Mouse (Mus musculus): ENCODE measurements around the gene 3110082I17Rik. TPM values are rescaled to one million over a fixed set of nuclear protein-coding genes. Genes with fewer than 3 reads are reported as not detected.

Gene 3110082I17Rik
- polyA plus RNA-seq, 1 experiment from 2014 or later = 39.7 TPM

GRCm38 (mm10) chr5:139388694-139389675 lies 71.3 kb downstream of the 3110082I17Rik start:
- DNase-seq (ENCODE audit: low spot score) (peak; percentile 44), ATAC-seq (ENCODE audit: insufficient number of reproducible peaks, low FRiP score, low TSS enrichment, low read depth) (peak; percentile 14; the same call in 1 of the 2 replicates)
- Histone ChIP-seq H3K4me3 (ENCODE audit: low read depth, low read length) (no peak overlapping the region), H3K9ac (ENCODE audit: low read length) (no peak overlapping the region; the same call in 1 of the 2 replicates), H3K9me3 (ENCODE audit: control insufficient read depth, low read length) (no peaks in the 10 kb centered on the region), H3K27me3 (ENCODE audit: control insufficient read depth, insufficient read depth, low read length) (no peaks in the 10 kb centered on the region), H3K36me3 (ENCODE audit: control insufficient read depth, insufficient read depth, low read length) (no peaks in the 10 kb centered on the region; the same call in 1 of the 2 replicates), H3K27ac (replicated peaks; ENCODE audit: low read depth, low read length) (peak overlapping the region; percentile 86), H3K4me1 (ENCODE audit: control insufficient read depth, insufficient read depth, low read length) (peaks cover 32% of the 10 kb centered on the region), H3K4me2 (ENCODE audit: low read depth, severe bottlenecking) (no peak overlapping the region)
- WGBS = 59% methylated on average over 17 of the region's 17 CpGs

- Histone ChIP-seq H3K4me3 (ENCODE audit: low read depth, low read length) (no peak overlapping the region), H3K36me3 (ENCODE audit: control insufficient read depth, insufficient read depth, low read length) (no peaks in the 10 kb centered on the region; the same call in 1 of the 2 replicates), H3K4me2 (ENCODE audit: low read depth, severe bottlenecking) (0 out of 2 replicates have a peak overlapping the region, but pooled peaks have one; percentile 15), H3K27ac (replicated peaks; ENCODE audit: low read depth, low read length) (peak overlapping the region; percentile 86), H3K9ac (ENCODE audit: low read length) (no peak overlapping the region), H3K9me3 (ENCODE audit: control insufficient read depth, low read length) (no peaks in the 10 kb centered on the region), H3K27me3 (ENCODE audit: control insufficient read depth, insufficient read depth, low read length) (no peaks in the 10 kb centered on the region), H3K4me1 (ENCODE audit: control insufficient read depth, insufficient read depth, low read length) (peaks cover 32% of the 10 kb centered on the region)
- DNase-seq (ENCODE audit: low spot score) (peak; percentile 48), ATAC-seq (ENCODE audit: insufficient number of reproducible peaks, low FRiP score, low TSS enrichment, low read depth) (no peak)
- 43% methylated on average over 4 of the region's 4 CpGs for WGBS
Measured at GRCm38 (mm10) chr5:139388195-139388570, 72.1 kb downstream of the 3110082I17Rik start.

GRCm38 (mm10) chr5:139387329-139388194 lies 72.8 kb downstream of the 3110082I17Rik start:
- 60% methylated on average over 10 of the region's 10 CpGs for WGBS
- Histone ChIP-seq H3K27ac (replicated peaks; ENCODE audit: low read depth, low read length) (peak overlapping the region; percentile 86), H3K36me3 (ENCODE audit: control insufficient read depth, insufficient read depth, low read length) (no peaks in the 10 kb centered on the region), H3K4me2 (ENCODE audit: low read depth, severe bottlenecking) (0 out of 2 replicates have a peak overlapping the region, but pooled peaks have one; percentile 15), H3K27me3 (ENCODE audit: control insufficient read depth, insufficient read depth, low read length) (no peaks in the 10 kb centered on the region), H3K4me1 (ENCODE audit: control insufficient read depth, insufficient read depth, low read length) (peaks cover 32% of the 10 kb centered on the region), H3K9me3 (ENCODE audit: control insufficient read depth, low read length) (no peaks in the 10 kb centered on the region), H3K4me3 (ENCODE audit: low read depth, low read length) (no peak overlapping the region), H3K9ac (ENCODE audit: low read length) (no peak overlapping the region)
- no peak for DNase-seq (ENCODE audit: low spot score)
- ATAC-seq (ENCODE audit: insufficient number of reproducible peaks, low FRiP score, low TSS enrichment, low read depth) = peak; percentile 32

DNA sequence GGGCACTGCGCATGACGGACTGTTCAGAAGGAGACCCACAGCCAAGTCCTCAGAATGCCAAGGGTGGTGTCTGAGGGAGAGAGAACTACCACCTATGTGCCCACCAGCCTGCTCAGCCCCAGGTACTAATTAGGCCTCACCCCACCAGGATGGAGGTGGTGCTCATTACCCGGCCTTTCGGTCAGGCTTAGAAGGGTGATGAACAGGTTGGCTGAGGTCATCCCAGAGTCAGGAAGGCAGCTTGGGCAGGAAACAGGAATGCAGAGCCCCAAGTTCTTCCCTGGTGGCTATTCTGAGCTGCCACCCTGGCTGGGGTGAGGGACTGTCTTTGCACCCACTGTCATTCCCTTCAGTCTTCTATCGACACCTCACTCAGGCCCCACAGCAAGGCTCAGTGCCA lies 74.3 kb downstream of the 3110082I17Rik start:
- DNase-seq (ENCODE audit: low spot score) = no peak
- WGBS = 89% methylated on average over 5 of the region's 5 CpGs
- Histone ChIP-seq H3K4me2 (ENCODE audit: low read depth, severe bottlenecking) (no peak overlapping the region), H3K9me3 (ENCODE audit: control insufficient read depth, low read length) (no peaks in the 10 kb centered on the region), H3K36me3 (ENCODE audit: control insufficient read depth, insufficient read depth, low read length) (no peaks in the 10 kb centered on the region), H3K4me3 (ENCODE audit: low read depth, low read length) (no peak overlapping the region), H3K27ac (replicated peaks; ENCODE audit: low read depth, low read length) (no peak overlapping the region), H3K9ac (ENCODE audit: low read length) (no peak overlapping the region), H3K4me1 (ENCODE audit: control insufficient read depth, insufficient read depth, low read length) (peaks cover 32% of the 10 kb centered on the region), H3K27me3 (ENCODE audit: control insufficient read depth, insufficient read depth, low read length) (no peaks in the 10 kb centered on the region)
- ATAC-seq (ENCODE audit: insufficient number of reproducible peaks, low FRiP score, low TSS enrichment, low read depth) = no peak

DNA sequence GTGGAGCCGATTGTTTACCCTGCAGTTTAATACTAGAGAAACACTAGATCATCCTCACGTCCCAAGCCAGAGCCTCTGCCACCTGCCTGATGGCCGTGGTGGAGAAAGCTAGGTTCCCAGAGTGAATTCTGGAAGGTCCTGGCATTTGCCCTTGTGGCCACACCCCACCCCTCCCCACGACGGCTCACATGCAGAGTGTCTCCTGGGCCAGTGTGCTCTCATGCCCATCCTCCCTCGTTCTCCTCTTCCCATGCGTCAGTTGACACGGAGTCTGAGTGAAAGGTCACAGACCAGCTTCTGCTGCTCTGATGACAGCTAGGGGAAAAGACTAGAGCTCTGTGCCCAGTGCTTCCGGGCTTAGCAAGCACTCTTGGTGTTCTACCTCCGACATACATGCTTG lies 75.8 kb downstream of the 3110082I17Rik start:
- H3K9me3 ChIP-seq (ENCODE audit: control insufficient read depth, low read length) = no peaks in the 10 kb centered on the region
- H3K27ac ChIP-seq (replicated peaks; ENCODE audit: low read depth, low read length) = no peak overlapping the region
- no peaks in the 10 kb centered on the region for H3K27me3 ChIP-seq (ENCODE audit: control insufficient read depth, insufficient read depth, low read length)
- no peak overlapping the region for H3K9ac ChIP-seq (ENCODE audit: low read length)
- peaks cover 25% of the 10 kb centered on the region for H3K4me1 ChIP-seq (ENCODE audit: control insufficient read depth, insufficient read depth, low read length)
- no peaks in the 10 kb centered on the region for H3K36me3 ChIP-seq (ENCODE audit: control insufficient read depth, insufficient read depth, low read length)
- ATAC-seq (ENCODE audit: insufficient number of reproducible peaks, low FRiP score, low TSS enrichment, low read depth) = no peak
- no peak for DNase-seq (ENCODE audit: low spot score)
- 73% methylated on average over 10 of the region's 10 CpGs for WGBS
- no peak overlapping the region for H3K4me2 ChIP-seq (ENCODE audit: low read depth, severe bottlenecking)
- no peak overlapping the region for H3K4me3 ChIP-seq (ENCODE audit: low read depth, low read length)

- WGBS = 88% methylated on average over 9 of the region's 9 CpGs
- no peak for ATAC-seq (ENCODE audit: insufficient number of reproducible peaks, low FRiP score, low TSS enrichment, low read depth)
- Histone ChIP-seq H3K36me3 (ENCODE audit: control insufficient read depth, insufficient read depth, low read length) (no peaks in the 10 kb centered on the region), H3K4me2 (ENCODE audit: low read depth, severe bottlenecking) (no peak overlapping the region), H3K4me3 (ENCODE audit: low read depth, low read length) (no peak overlapping the region), H3K9me3 (ENCODE audit: control insufficient read depth, low read length) (no peaks in the 10 kb centered on the region), H3K9ac (ENCODE audit: low read length) (no peak overlapping the region), H3K4me1 (ENCODE audit: control insufficient read depth, insufficient read depth, low read length) (peaks cover 19% of the 10 kb centered on the region), H3K27ac (replicated peaks; ENCODE audit: low read depth, low read length) (no peak overlapping the region), H3K27me3 (ENCODE audit: control insufficient read depth, insufficient read depth, low read length) (no peaks in the 10 kb centered on the region)
- no peak for DNase-seq (ENCODE audit: low spot score)
Measured at GRCm38 (mm10) chr5:139383234-139383633, 77.1 kb downstream of the 3110082I17Rik start.

- Histone ChIP-seq H3K9ac (ENCODE audit: low read length) (no peak overlapping the region), H3K4me1 (ENCODE audit: control insufficient read depth, insufficient read depth, low read length) (peaks cover 14% of the 10 kb centered on the region), H3K36me3 (ENCODE audit: control insufficient read depth, insufficient read depth, low read length) (no peaks in the 10 kb centered on the region), H3K27ac (replicated peaks; ENCODE audit: low read depth, low read length) (no peak overlapping the region), H3K4me2 (ENCODE audit: low read depth, severe bottlenecking) (no peak overlapping the region), H3K4me3 (ENCODE audit: low read depth, low read length) (no peak overlapping the region), H3K9me3 (ENCODE audit: control insufficient read depth, low read length) (no peaks in the 10 kb centered on the region), H3K27me3 (ENCODE audit: control insufficient read depth, insufficient read depth, low read length) (no peaks in the 10 kb centered on the region)
- 74% methylated on average over 8 of the region's 8 CpGs for WGBS
- no peak for ATAC-seq (ENCODE audit: insufficient number of reproducible peaks, low FRiP score, low TSS enrichment, low read depth)
- no peak for DNase-seq (ENCODE audit: low spot score)
Measured at GRCm38 (mm10) chr5:139382760-139383159, 77.6 kb downstream of the 3110082I17Rik start.
